Mouse (Mus musculus): ENCODE data around the gene Axl. TPM values are rescaled to one million over a fixed set of nuclear protein-coding genes. Genes with fewer than 3 reads are reported as not detected.
"Not testable (repeated sequence)": the region's sequence is repeated elsewhere in the genome, so short reads cannot be mapped to it uniquely, and the experiment has no call there.

The Axl gene
- polyA plus RNA-seq, 1 experiment: 56.1 TPM

DNA sequence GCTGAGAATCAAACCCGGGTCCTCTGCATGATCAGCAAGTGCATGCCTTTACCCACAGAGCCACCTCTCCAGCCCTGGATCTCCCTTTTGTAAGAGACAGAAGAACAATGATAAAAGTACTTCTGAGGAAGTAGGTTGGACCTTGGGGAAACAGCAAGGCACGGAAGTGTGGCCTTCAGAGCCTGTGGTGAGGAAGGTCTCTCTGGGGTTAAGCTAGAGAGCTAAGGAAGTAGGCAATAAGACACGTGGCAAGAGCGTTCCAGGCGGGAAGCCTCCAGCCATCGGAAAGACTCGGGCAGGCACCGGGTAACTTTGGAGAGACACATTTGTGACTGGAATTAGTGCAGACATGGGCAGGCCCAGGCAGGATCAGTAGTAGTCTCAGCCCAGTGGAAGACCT is 6.3 kb upstream of the Axl start:
- DNase-seq (ENCODE audit: low read depth): no peak

DNA sequence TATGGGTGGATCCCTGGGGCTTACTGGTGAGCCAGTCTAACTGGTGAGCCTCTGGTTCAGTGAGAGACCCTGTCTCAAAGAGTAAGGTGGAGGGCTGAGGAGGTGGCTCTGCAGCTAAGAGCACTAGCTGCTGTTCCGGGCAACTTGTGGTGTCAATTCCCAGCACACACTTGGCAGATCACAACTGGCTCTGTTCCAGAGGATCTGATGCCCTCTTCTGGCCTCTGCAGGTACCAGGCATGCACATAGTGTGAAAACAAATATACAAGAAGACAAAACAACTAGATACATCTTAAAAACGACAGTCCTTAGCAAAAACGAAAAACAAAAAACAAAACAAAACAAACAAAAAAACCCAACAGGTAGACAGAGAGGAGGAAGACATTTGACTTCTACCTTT is 5.2 kb upstream of the Axl start:
- DNase-seq (ENCODE audit: low read depth): no peak

DNA sequence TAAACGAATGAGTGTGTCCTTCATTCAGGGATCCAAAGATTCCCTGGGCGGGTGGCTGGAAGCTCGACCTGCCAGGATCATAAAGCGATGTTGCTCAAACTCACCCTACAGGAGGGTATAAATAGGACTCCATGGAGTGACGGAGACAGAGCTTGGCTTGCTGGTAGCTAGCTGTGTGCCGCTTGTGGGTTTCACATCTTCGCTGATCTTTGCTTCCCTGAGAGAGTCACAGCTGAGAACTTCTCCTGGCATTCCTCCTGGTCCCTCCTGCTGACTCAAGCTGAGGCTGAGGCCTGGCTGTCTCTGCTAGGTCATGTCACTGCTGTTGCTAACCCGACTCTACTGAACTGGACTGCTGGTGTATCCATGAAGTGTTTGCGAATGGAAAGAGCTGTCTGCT is 4.5 kb upstream of the Axl start:
- DNase-seq (ENCODE audit: low read depth): not testable (repeated sequence)

DNA sequence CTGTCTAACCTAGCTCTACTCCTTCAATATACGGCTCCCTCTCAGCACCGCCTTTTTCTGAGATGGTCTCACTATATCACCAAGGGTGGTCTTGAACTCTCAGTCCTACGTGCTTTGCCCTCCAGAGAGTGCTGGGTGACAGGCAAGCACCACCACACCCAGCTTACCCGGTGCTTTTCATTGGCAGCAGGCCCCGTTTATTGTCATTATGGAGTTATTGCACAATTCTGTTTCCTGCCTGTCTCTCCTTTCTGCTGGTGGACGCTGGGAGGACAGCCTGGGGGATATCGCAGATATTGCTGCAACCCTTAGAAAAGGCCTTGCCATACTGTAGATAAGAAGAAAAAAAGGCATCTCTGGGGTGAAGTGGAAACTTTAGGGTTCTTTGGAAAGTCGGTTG is 2.1 kb upstream of the Axl start:
- no peak for DNase-seq (ENCODE audit: low read depth)

DNA sequence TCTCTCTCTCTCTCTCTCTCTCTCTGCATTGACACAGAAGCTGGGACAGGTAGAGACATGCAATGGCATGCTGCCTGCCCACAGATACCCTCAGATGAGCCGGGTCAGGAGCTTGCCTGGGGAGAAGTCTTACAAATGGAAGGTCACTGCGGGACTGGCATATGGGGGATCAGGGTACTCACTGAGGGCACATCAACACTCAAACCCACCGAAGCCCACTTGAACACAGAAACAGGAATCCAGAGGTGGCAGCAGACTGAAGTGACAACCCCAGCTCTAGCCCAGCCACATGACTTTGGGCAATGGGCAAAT is 580 bp upstream of the Axl start:
- no peak for DNase-seq (ENCODE audit: low read depth)

DNA sequence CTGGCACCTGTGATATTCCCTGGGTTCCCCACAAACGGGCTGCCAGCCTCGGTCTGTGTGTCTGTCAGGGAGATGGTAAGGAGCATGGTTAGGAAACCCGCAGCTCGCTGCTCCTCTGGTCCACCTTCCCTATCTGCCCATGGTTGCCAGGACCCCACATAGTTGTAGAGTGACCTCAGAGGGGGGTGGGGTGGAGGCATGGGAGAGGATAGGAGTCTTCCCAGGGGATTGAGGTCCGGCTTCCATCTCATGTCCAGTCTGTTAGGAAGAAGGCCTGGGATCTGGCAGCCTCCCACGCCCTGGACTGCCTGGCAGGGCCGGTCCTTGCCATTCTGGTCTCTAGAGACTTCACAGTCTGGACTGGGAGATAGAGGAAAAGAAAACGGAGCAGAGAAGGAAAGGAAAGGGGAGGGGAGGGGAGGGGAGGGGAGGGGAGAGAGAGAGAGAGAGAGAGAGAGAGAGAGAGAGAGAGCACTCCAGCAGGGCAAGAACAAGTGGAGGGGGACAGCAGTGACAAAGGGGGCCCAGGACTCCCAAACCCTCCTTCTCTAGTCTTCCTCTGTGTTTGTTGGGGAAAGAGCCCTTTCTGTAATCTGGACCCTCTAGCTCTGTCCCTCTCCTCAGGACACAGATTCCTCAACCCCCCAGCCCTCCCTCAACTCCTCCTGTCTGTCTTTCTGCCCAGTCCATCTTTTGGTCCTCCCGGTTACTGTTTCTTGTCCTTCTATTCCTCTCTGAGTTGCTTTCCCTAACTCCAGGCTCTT is 867 bp downstream of the Axl start:
- no peak for DNase-seq (ENCODE audit: low read depth)

DNA sequence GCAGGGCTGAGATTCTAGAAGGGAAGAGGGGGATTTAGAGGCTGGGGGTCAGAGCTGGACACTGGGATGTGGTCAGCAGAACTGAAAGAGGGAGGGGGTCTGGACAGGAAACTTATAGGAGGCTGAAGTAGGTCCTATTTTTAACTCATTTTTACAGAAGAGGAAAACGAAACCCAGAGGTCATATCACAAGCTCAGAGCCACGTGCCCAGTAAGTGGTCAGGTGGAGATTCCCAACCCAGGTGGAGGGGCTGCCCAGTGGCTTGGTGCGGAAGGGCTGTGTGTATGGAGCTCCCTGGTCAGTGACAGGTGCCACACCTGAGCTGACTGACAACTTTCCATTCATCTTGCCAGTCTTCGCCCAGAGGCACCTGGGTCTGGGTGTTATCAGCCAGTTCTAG is 1.5 kb downstream of the Axl start:
- DNase-seq (ENCODE audit: low read depth): no peak

DNA sequence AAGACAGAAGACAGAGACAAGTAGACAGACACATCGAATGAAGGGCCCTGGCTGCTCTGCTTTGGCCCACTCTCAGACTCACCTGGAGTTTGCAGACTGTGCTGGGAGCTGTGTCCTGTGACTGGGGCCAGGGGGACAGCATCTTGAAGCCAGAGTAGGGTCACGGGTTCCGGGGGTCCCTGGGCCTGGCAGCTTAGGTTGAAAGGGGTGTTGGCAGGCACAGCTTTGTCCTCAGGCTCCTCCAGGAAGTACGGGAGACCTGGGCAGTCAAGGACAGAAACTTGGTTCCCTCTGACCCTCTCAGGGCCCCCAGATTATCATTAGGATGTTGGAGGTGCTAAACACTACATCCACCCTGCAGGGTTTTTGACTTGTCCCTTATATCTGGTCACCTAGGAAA is 2.8 kb downstream of the Axl start:
- no peak for DNase-seq (ENCODE audit: low read depth)

DNA sequence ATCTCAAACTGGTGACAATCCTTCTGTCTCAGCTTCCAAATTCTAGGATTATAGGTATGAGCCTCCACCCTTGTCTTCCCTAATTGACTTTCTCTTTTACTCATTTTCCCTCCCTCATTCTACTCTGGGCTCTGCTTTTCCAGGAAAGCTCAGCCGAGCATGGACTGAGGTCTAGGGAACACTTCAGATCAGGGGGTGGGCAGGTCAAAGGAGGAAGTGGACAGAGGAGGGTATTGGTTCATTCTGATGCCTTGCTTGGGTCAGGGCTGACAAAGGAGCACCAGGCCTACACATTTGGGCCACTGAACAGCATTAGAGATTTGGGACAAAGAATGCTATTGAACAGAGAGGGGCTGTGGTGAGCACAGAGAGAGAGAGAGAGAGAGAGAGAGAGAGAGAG is 3.7 kb downstream of the Axl start:
- DNase-seq (ENCODE audit: low read depth): no peak

DNA sequence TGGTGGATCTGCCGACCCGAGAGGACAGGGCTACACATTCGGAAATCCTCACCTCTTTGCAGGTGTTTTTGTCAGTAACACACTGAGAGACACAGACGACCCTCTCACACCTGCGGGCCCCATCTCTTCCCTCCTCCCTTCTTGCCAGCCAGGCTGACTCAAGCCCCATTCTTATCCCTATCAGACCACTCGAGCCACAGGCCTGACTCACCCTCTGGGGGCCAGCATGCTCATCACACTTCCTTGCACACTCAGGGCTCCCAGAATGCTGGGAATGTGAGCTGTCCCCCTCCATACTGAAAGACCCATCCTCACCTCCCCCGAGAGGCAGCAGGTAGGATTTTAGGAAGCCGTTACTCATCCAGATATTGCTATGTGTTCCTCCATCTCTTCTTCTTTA is 4.8 kb downstream of the Axl start:
- no peak for DNase-seq (ENCODE audit: low read depth)

DNA sequence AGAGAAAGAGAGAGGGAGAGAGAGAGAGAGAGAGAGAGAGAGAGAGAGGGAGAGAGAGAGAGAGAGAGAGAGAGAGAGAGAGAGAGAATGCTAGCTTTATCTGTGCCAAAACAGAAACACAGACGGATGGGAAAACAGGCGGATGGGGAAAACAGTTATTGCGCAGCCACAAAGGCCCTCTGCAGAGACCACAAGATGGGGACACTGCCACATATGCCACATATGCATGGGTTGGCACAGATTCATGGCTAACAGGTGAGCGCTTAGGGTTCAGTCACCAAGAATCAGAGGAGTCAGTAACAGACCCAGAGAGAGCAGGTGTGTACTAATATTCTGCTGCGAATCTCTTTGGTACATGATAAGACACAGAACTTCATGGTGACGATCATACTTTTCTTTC is 5.8 kb downstream of the Axl start:
- no peak for DNase-seq (ENCODE audit: low read depth)

DNA sequence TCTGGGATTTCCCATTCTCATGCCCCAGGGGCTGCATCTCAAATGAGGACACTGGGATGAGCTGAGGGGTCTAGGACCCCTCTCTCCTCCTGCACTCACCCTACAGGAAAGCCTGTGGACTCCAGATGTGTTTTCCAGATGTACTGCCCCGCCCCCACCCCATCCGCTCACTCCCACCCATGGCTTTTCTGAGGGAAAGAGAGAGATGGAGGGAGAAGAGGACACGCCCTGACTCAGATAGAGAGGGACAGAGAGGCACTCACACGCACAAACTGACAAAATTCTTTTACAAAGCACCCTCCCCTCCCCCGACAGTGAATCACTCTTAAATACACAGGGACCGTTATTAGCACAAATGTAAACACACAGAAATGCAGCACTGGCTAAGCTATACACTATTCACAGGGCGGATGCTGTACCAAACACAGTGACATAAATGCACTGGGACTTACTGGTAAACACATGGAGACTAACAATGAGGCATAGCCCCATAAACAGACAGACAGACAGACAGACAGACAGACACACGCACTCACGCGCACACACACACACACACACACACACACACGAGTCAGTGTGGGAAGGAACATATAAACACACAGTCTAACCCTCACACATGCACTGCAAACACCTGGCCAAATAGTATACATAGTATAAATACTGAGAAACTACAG is 6.4 kb downstream of the Axl start:
- DNase-seq (ENCODE audit: low read depth): no peak

DNA sequence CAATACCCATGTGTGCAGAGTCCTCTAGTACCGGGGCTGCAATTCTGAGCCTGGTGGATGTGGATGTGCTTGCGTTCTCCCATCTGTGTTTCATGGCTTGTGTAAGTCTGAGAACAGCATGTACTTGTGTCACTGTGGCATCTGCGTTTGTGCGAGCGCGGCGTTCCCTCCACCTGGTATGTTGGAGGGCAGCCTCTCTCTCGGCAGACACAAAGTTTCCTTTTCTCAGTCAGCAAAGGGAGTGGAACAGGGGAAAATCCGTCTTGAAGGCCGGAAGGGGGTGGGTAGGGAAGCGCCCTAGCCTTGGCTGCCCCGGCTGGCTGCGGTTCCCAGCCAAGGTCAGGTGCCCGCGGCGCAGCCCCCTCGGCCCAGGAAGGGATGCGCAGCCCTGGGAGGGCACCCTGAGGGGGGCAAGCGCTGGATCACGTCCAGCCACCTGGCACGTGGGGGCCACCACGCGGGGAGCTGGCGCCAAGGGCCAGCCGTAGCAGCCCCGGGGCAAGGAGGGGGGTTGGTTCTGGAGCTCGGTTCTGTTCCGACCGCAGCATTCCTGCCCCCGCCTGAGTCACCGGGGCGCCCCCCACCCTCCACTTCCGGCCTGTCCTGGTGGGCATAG is 7.1 kb downstream of the Axl start:
- DNase-seq (ENCODE audit: low read depth): no peak

DNA sequence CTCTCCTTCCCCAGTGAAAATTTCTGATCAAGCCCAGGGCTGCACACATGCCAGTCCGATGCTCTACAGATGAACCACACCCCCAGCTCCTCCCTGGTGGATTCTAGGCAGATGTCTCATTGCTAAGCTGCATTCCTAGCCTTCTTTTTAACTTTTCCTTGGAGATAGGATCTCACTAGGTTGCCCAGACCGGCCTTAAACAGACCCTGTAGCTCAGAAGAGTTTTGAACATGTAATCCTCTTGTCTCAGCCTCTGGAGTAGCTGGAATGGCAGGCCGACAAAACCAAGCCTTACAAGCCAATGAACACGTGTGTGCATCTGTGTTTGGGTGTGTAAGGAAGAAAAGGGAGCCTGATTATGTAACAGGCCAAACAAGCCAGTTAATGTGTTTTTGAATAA is 7.8 kb downstream of the Axl start:
- no peak for DNase-seq (ENCODE audit: low read depth)

DNA sequence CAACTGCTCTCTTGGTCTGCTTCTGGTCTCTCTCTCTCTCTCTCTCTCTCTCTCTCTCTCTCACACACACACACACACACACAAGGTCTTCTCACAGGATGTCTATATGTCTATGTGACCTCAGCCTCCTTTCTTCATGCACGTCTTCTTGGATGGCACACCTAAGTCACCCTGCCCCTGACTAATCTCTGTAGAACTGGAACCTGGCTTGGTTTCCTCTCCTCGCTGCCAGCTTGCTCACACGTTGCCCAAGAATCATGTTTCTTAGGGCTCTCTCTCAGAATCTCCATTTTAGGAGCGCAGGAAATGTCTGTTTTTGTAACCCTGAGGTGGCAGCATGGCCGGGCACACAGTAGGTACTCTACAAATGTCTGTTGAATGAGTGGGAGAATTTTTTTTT is 8.5 kb downstream of the Axl start:
- DNase-seq (ENCODE audit: low read depth): no peak

DNA sequence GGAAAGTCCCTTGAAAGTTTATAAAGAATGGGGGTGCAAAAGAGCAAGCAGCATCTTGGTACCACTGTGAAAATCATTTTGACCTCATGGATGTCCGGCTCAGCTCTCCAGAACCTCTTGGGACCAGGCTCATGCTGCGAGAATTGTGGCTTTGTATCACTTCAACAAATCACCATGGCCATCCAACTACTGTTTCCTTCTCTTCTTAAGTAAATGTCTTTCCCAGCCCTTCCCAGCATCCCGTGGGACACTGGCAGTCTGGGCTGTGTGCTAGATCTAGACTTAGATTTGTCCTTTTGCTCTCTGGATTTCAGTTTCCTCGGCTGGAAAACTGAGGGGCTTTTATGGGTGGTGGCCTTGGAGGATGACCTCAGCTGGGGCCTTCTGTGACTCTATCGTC is 20.3 kb downstream of the Axl start:
- DNase-seq (ENCODE audit: low read depth): no peak

DNA sequence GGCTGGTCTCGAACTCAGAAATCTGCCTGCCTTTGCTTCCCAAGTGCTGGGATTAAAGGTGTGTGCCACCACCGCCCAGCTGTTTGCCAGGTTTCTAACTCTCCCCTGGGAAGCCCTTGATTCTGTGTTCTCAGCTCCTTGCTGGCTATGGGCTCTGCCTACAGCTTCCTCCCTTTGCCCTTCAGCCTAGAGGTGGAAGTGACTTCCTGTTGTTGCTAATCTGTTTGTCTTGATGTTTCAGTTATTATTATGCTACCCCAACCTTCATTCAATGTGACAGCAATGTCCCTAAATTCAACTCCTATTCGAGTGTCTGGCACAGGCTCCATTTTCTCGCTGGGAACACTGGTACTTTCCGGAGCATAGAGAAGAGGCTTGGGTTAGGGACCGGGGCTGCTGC is 22.4 kb downstream of the Axl start:
- no peak for DNase-seq (ENCODE audit: low read depth)

DNA sequence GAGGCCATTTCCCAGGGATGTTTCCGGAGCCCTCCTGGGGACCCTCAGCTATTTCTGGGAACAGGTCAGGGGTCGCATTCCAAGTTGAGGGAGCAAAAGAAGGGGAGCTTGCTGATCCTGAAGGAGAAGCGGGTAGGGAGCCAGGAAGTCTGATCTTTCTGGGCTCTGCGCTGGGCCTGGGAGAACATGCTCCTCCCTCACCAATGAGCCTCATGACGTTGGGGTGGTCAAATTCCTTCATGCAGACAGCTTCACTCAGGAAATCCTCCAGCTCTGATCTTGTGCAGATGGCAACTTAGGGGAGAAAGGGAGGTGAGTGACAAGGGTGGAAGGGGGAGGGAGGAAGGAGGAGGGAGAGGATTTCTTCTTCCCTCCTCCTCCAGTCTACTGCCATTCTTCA is 24.3 kb downstream of the Axl start:
- DNase-seq (ENCODE audit: low read depth): no peak

DNA sequence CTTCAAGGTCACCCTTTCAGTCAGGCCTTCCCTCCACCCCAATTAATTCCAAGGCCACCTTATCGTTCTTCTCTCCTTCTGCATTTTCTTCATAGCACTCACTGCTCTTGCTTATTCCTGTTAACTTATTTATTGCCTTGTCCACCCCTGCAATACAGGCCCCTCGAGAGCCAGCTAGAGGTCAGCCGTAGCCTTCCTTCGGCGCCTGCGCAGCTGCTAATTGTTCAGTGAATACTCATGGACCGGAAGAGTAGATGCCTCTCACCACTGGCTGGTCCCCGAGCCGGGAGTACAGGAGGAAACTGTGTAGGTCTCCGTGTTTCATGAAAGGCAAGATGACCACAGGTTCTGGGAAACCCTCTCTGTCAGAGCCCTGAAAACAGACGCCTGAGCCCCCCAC is 24.8 kb downstream of the Axl start:
- no peak for DNase-seq (ENCODE audit: low read depth)

DNA sequence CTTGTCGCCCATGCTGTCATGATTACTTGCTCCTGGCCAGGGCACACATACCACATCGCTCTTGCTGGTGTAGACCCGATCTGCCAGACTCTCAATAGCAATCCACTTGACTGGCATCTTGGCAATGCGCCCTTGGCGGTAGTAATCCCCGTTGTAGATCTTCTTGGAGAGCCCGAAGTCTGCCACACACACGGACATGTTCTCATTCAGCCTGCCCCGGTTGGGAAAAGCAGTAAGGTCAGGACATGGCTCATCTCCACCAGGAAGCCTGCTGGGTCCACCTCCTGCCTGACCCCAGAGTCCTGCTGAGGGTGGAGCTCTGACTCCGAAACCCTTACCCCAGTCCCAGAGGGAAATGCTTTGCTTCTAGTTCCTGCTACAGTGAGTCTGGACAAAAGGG is 27.2 kb downstream of the Axl start:
- no peak for DNase-seq (ENCODE audit: low read depth)

DNA sequence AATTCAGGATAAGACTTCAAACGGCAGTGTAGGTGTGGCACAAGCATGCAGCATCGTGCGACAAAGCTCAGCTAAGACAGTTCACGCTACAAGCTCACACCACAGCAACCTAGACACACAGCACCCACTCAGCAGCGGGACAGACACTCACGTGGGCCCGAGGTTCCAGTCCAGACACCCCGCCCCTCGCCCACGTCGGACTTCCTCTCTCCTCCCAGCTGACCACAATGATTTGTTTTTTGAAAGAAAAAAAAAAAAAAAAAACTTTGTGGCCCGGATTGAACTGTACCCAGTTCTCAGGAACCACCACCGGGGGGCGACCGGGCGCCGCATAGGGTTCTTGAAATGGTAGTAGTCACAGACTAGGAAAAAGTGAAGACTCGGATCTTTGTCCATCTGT is 32.5 kb downstream of the Axl start:
- no peak for DNase-seq (ENCODE audit: low read depth)

DNA sequence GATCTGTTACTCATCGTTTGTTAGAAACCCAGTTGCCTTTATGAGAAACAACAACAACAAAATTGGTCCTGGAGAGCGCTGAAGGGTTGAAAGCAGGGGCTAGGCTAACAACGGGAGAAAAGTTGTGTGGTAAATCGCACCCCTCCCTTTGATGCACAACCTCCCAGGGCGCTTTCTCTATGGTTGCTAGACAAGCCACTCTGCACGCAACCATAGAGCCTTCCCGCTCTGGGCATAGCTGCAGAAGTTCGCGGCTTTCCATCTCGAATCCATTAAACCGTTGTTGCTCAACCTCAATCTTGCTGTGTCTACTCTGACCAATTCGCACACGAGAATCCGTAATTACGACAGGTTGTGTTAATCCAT is 33.1 kb downstream of the Axl start:
- DNase-seq (ENCODE audit: low read depth): peak; percentile 45

DNA sequence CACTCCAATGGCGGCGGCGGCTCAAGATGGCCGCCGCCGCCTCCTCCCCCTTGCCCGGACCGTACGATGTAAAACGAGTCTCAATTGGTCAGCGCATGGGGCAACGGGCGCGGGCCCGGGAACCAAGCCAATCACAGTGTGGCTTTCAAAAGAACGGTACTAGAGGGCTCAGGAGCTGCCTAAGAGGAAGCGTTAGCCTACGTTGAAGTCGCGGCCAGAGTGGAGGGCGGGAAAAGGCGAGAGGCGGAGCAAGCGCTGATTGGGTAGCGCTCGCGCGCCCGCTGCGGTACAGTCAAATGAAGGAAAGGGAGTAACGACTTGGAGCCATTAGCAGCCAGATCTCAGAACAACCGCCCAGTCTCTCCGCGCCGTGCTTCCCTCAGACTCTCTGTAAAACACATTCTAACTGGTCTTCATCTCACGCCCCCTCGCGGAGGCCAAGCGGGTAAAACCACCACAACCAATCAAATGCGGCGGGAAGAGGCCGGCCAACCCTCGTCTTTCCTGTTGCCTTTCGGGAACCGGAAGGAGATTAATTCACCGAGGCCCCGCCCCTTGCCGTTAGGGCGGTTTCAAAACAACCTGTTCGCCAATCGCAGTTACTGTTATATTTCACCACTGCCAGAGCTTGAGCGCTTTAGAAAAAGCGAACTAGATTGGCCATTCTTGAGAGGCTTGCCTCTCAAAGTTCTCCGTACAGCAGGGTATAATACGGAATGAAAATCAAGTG is 33.6 kb downstream of the Axl start, which contains the start of gene Hnrnpul1:
Gene Hnrnpul1, minus strand, starts transcription at position 20 of the 730 bp plus-strand sequence.
- peak; percentile 94 for DNase-seq (ENCODE audit: low read depth)

Data from gonadal fat pad, adult 2 months (tissue).